Mouse (Mus musculus): ENCODE results near the gene Uso1.

- TF ChIP-seq CTCF (IDR thresholded peaks at IDR 0.05; ENCODE audit: extremely low read depth, insufficient read depth, insufficient read length, insufficient replicate concordance) = no peak
- TF ChIP-seq POLR2A (IDR thresholded peaks at IDR 0.05; ENCODE audit: low read depth, low read length) = no peak
These were observed 43.7 kb upstream of the Uso1 start for GRCm38 (mm10) chr5:92094062-92094415.
